Mouse (Mus musculus): Measurements from ENCODE around the gene Hist1h2bn. TPM values are rescaled to one million over a fixed set of nuclear protein-coding genes. Genes with fewer than 3 reads are reported as not detected.
A peak's percentile ranks its signal among the peaks of the same experiment; 100 is the strongest.

Gene Hist1h2bn
- total RNA-seq, 2 experiments from 2014 or later, result 218 to 1,878 TPM

GRCm38 (mm10) chr13:21722993-21723836 is 30.7 kb upstream of the Hist1h2bn start:
- no peak for ATAC-seq (replicated peaks; ENCODE audit: poor library complexity, severe bottlenecking)

- no peak for ATAC-seq (replicated peaks; ENCODE audit: poor library complexity, severe bottlenecking)
Measured at GRCm38 (mm10) chr13:21727948-21728572, 25.9 kb upstream of the Hist1h2bn start.

GRCm38 (mm10) chr13:21729544-21729943 is 24.4 kb upstream of the Hist1h2bn start:
- ATAC-seq (replicated peaks; ENCODE audit: poor library complexity, severe bottlenecking), result no peak

- no peak for ATAC-seq (replicated peaks; ENCODE audit: poor library complexity, severe bottlenecking)
Measured at GRCm38 (mm10) chr13:21733466-21733865, 20.5 kb upstream of the Hist1h2bn start.

- ATAC-seq (replicated peaks; ENCODE audit: poor library complexity, severe bottlenecking), result peak; percentile 71
Measured at GRCm38 (mm10) chr13:21734010-21734905, 19.7 kb upstream of the Hist1h2bn start.

- ATAC-seq (replicated peaks; ENCODE audit: poor library complexity, severe bottlenecking), result peak; percentile 76
Measured at GRCm38 (mm10) chr13:21734906-21735767, 18.8 kb upstream of the Hist1h2bn start, which contains the start of gene Hist1h4j. TSS of gene Hist1h4j (plus strand) at chr13:21735064.

GRCm38 (mm10) chr13:21745006-21745405 is 8.9 kb upstream of the Hist1h2bn start:
- ATAC-seq (replicated peaks; ENCODE audit: poor library complexity, severe bottlenecking), result no peak

- no peak for ATAC-seq (replicated peaks; ENCODE audit: poor library complexity, severe bottlenecking)
Measured at GRCm38 (mm10) chr13:21749387-21750158, 4.3 kb upstream of the Hist1h2bn start.

- ATAC-seq (replicated peaks; ENCODE audit: poor library complexity, severe bottlenecking), result peak; percentile 62
Measured at GRCm38 (mm10) chr13:21750159-21751017, 3.5 kb upstream of the Hist1h2bn start, which contains the start of gene Hist1h4k. TSS of gene Hist1h4k (minus strand) at chr13:21750505.

- no peak for ATAC-seq (replicated peaks; ENCODE audit: poor library complexity, severe bottlenecking)
Measured at GRCm38 (mm10) chr13:21751417-21751816, 2.5 kb upstream of the Hist1h2bn start.

GRCm38 (mm10) chr13:21751827-21752226 is 2.1 kb upstream of the Hist1h2bn start:
- no peak for ATAC-seq (replicated peaks; ENCODE audit: poor library complexity, severe bottlenecking)

GRCm38 (mm10) chr13:21752356-21752755 is 1.6 kb upstream of the Hist1h2bn start:
- ATAC-seq (replicated peaks; ENCODE audit: poor library complexity, severe bottlenecking), result no peak

- peak; percentile 25; the same call in 1 of the 2 replicates for ATAC-seq (replicated peaks; ENCODE audit: poor library complexity, severe bottlenecking)
Measured at GRCm38 (mm10) chr13:21753051-21753523, 836 bp upstream of the Hist1h2bn start.

GRCm38 (mm10) chr13:21754294-21755001 is 525 bp downstream of the Hist1h2bn start:
- peak; percentile 21 for ATAC-seq (replicated peaks; ENCODE audit: poor library complexity, severe bottlenecking)

- no peak for ATAC-seq (replicated peaks; ENCODE audit: poor library complexity, severe bottlenecking)
Measured at GRCm38 (mm10) chr13:21755707-21756106, 1.8 kb downstream of the Hist1h2bn start.

GRCm38 (mm10) chr13:21778814-21779766 is 25.2 kb downstream of the Hist1h2bn start:
- peak; percentile 61 for ATAC-seq (replicated peaks; ENCODE audit: poor library complexity, severe bottlenecking)

Measured in granulocyte monocyte progenitor cell, adult 5-6 weeks (primary cell).